Mouse (Mus musculus) gastrocnemius, postnatal 14 days (tissue): ENCODE measurements around the gene Shq1. TPM values are rescaled to one million over a fixed set of nuclear protein-coding genes. Genes with fewer than 3 reads are reported as not detected.

Source experiments
- DNase-seq: peaks from one replicate; pipeline ENCODE4 v3.0.0; 2021; ENCODE audit warnings: mixed read lengths
- intact Hi-C: fragments of 180-260 bp; cut with DNase I; formaldehyde crosslinking; loops from one replicate; pipeline ENCODE4 v1.15.1; 2025; ENCODE audit warnings: low total_unique reads
- total RNA-seq, 2 experiments: library from RNA; stranded (reverse); gene quantifications; 2 replicates each; pipeline ENCODE4 v1.2.3; 2021

Shq1 gene
- total RNA-seq, 2 experiments from 2014 or later = 1.4 to 2.1 TPM

GRCm38 (mm10) chr6:100610897-100611575 lies 59.9 kb downstream of the Shq1 start:
- intact Hi-C loops = loop anchor here (5.0 kb wide), 1 partner anchor 36 kb away; no protein-coding TSS in a partner anchor
- no peak for DNase-seq

GRCm38 (mm10) chr6:100610182-100610581 lies 60.8 kb downstream of the Shq1 start:
- intact Hi-C loops = loop anchor here (5.0 kb wide), 1 partner anchor 37 kb away; no protein-coding TSS in a partner anchor
- peak; percentile 7 for DNase-seq

- intact Hi-C loops = loop anchor here (10.0 kb wide), 1 partner anchor 266 kb away; no protein-coding TSS in a partner anchor
These were observed 61.7 kb downstream of the Shq1 start for GRCm38 (mm10) chr6:100609256-100609655.

GRCm38 (mm10) chr6:100608429-100608828 lies 62.5 kb downstream of the Shq1 start:
- no peak for DNase-seq
- intact Hi-C loops = loop anchor here (10.0 kb wide), 1 partner anchor 266 kb away; no protein-coding TSS in a partner anchor

More at GRCm38 (mm10) chr6:100609256-100609655, 61.7 kb downstream of the Shq1 start:
- no peak for DNase-seq

- no peak for DNase-seq
- intact Hi-C loops = loop anchor here (10.0 kb wide), 1 partner anchor 268 kb away; no protein-coding TSS in a partner anchor
These were observed 64.2 kb downstream of the Shq1 start for GRCm38 (mm10) chr6:100606805-100607204.

- peak; percentile 10 for DNase-seq
- intact Hi-C loops = loop anchor here (10.0 kb wide), 1 partner anchor 271 kb away; no protein-coding TSS in a partner anchor
These were observed 67.3 kb downstream of the Shq1 start for GRCm38 (mm10) chr6:100603702-100604101.

GRCm38 (mm10) chr6:100601634-100602033 lies 69.3 kb downstream of the Shq1 start:
- intact Hi-C loops = loop anchor here (10.0 kb wide), 1 partner anchor 273 kb away; no protein-coding TSS in a partner anchor

GRCm38 (mm10) chr6:100593857-100594256 lies 77.1 kb downstream of the Shq1 start:
- intact Hi-C loops = no loop called here
- no peak for DNase-seq

More at GRCm38 (mm10) chr6:100601634-100602033, 69.3 kb downstream of the Shq1 start:
- no peak for DNase-seq

- DNase-seq = no peak
These were observed 78.0 kb downstream of the Shq1 start for GRCm38 (mm10) chr6:100592991-100593390.

GRCm38 (mm10) chr6:100590602-100591001 lies 80.4 kb downstream of the Shq1 start:
- DNase-seq = no peak
- intact Hi-C loops = no loop called here

More at GRCm38 (mm10) chr6:100592991-100593390, 78.0 kb downstream of the Shq1 start:
- intact Hi-C loops = no loop called here

GRCm38 (mm10) chr6:100588876-100589275 lies 82.1 kb downstream of the Shq1 start:
- DNase-seq = no peak
- intact Hi-C loops = no loop called here

- no peak for DNase-seq
- intact Hi-C loops = no loop called here
These were observed 84.2 kb downstream of the Shq1 start for GRCm38 (mm10) chr6:100586758-100587157.

GRCm38 (mm10) chr6:100581951-100582350 lies 89.0 kb downstream of the Shq1 start:
- intact Hi-C loops = no loop called here

GRCm38 (mm10) chr6:100581056-100581455 lies 89.9 kb downstream of the Shq1 start:
- DNase-seq = no peak
- intact Hi-C loops = no loop called here

More at GRCm38 (mm10) chr6:100581951-100582350, 89.0 kb downstream of the Shq1 start:
- DNase-seq = no peak

- DNase-seq = no peak
- intact Hi-C loops = no loop called here
These were observed 93.4 kb downstream of the Shq1 start for GRCm38 (mm10) chr6:100577590-100577989.

GRCm38 (mm10) chr6:100576171-100576570 lies 94.8 kb downstream of the Shq1 start:
- intact Hi-C loops = no loop called here

GRCm38 (mm10) chr6:100566774-100567173 lies 104.2 kb downstream of the Shq1 start:
- no peak for DNase-seq
- intact Hi-C loops = no loop called here

More at GRCm38 (mm10) chr6:100576171-100576570, 94.8 kb downstream of the Shq1 start:
- no peak for DNase-seq

- intact Hi-C loops = no loop called here
- DNase-seq = no peak
These were observed 106.4 kb downstream of the Shq1 start for GRCm38 (mm10) chr6:100564516-100564915.

- intact Hi-C loops = no loop called here
- peak; percentile 71 for DNase-seq
These were observed 107.2 kb downstream of the Shq1 start for GRCm38 (mm10) chr6:100563552-100564341.
